Mouse (Mus musculus): ENCODE results near the gene Cfap73. TPM values are rescaled to one million over a fixed set of nuclear protein-coding genes. Genes with fewer than 3 reads are reported as not detected.
A peak's percentile ranks its signal among the peaks of the same experiment; 100 is the strongest.

Cfap73 gene
- total and polyA plus RNA-seq, 3 experiments, result 0.26 TPM; not detected in 2

DNA sequence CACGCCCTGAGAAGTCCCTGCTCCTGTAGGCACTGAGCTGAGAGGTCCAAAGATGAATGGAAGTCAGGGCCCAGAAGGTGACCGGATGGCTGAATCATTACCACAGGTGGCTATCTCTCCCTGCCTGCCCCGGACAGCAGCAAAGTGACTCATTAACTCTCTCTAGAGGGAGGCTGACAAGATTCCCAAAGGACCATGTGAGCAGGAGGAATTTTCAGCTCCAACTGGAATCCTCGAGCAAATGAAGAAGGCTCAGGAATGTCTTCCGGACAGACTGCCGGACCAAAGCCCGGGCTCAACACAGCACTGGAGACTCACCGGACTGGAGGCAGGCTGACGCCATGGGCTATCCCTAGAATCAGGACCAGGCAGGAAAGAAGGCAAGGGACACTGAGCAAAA is 52.0 kb downstream of the Cfap73 start:
- Histone ChIP-seq H3K79me2 (replicated peaks; ENCODE audit: control insufficient read depth, extremely low read depth, insufficient read depth, poor library complexity, severe bottlenecking) (no peaks in the 10 kb centered on the region), H3K4me2 (ENCODE audit: insufficient read depth, low read depth, poor library complexity, severe bottlenecking) (no peak overlapping the region), H3K4me1 (ENCODE audit: control insufficient read depth in 1 of 2, insufficient read depth in 2 of 2) (peaks cover 27 to 67% of the 10 kb centered on the region in 2 experiments), H3K9ac (ENCODE audit: insufficient read depth, low read depth) (no peak overlapping the region), H3K36me3 (replicated peaks in 1 of 2; ENCODE audit: control insufficient read depth in 1 of 2, insufficient read depth in 1 of 2, low read length in 1 of 2) (peaks cover 0 to 21% of the 10 kb centered on the region in 2 experiments), H3K4me3 (replicated peaks in 1 of 3; ENCODE audit: low read depth in 2 of 3, low read length in 2 of 3, poor library complexity in 1 of 3) (no peak overlapping the region), H3K9me3 (replicated peaks; ENCODE audit: low read length) (peaks cover 6% of the 10 kb centered on the region), H3K27me3 (replicated peaks) (peaks cover 7% of the 10 kb centered on the region), H3K27ac (ENCODE audit: insufficient read depth, low read depth) (no peak overlapping the region)
- no peak for DNase-seq (ENCODE audit: extremely low read depth)
- TF ChIP-seq UBTF (IDR thresholded peaks at IDR 0.05; ENCODE audit: low read depth, low read length) (no peak), ZNF384 (IDR thresholded peaks at IDR 0.05; ENCODE audit: low read depth, low read length) (no peak), USF2 (conservative IDR thresholded peaks at IDR 0.05; ENCODE audit: low read depth, low read length) (no peak), ZKSCAN1 (IDR thresholded peaks at IDR 0.05; ENCODE audit: borderline replicate concordance, low read depth, low read length) (no peak), MXI1 (IDR thresholded peaks at IDR 0.05; ENCODE audit: low read depth, low read length) (no peak), ZMIZ1 (IDR thresholded peaks at IDR 0.05; ENCODE audit: low read depth, low read length) (no peak), JUND (conservative IDR thresholded peaks at IDR 0.05; ENCODE audit: low read depth, low read length) (no peak), USF1 (IDR thresholded peaks at IDR 0.05; ENCODE audit: low read depth, low read length) (no peak), SMC3 (IDR thresholded peaks at IDR 0.05; ENCODE audit: low read depth, low read length) (no peak), ELF1 (IDR thresholded peaks at IDR 0.05; ENCODE audit: low read depth, low read length) (no peak), HCFC1 (IDR thresholded peaks at IDR 0.05; ENCODE audit: low read depth, low read length) (no peak), MAZ (IDR thresholded peaks at IDR 0.05; ENCODE audit: low read depth, low read length) (no peak), CHD2 (IDR thresholded peaks at IDR 0.05; ENCODE audit: low read length) (no peak), CTCF (conservative IDR thresholded peaks at IDR 0.05 in 1 of 2, IDR thresholded peaks at IDR 0.05 in 1 of 2; ENCODE audit: low read depth in 2 of 2, low read length in 2 of 2) (no peak), MYC (IDR thresholded peaks at IDR 0.05; ENCODE audit: low read depth, low read length) (no peak), BHLHE40 (IDR thresholded peaks at IDR 0.05; ENCODE audit: low read depth, low read length) (no peak), E2F4 (IDR thresholded peaks at IDR 0.05; ENCODE audit: insufficient replicate concordance, low read depth, low read length) (no peak), ZC3H11A (IDR thresholded peaks at IDR 0.05; ENCODE audit: low read depth, low read length) (no peak)
- dilution Hi-C loops (cut with MboI; ENCODE audit: extremely low pct_ligation_motif_present, extremely low pct_unique_long_range_greater_than_20kb, low sequenced_read_pairs) (no loop called here), in situ Hi-C loops (cut with MboI; ENCODE audit: low pct_ligation_motif_present, low pct_unique_long_range_greater_than_20kb, low sequenced_read_pairs) (no loop called here)

DNA sequence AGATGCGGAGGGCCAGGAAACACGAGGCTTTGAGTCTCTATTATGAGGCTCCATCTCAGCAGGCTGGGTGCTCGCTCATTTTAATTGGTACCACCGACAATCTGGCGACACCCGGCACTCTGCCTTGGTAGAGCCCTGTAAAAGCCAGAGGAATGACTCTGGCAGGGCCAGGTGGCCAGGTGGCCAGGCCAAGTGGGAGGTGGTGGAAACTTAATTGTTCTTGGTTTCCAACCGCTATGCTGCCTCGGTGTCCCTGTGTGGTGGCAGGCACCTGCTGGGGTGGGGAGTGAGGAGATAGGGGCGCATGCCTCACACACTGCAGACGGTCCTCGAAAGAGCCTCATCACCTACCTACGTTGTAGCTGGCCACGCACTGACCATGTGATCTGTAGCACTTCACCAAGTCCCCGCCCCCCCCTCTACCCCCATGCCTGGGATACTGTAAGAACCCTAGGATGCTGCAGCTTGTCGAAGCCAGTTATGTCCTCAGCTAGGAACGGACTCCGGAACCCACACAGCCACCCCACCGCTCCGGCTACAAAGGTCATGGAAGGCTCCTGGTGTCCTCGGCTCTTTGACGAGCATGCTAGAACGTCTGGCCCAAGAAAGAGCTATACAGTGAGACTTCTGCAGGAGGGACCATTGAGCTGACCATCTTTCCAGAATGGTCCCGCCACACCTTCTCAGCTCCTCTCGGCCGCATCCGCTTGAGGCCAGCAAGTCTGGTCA is 54.0 kb downstream of the Cfap73 start:
- H3K27me3 ChIP-seq (replicated peaks), result no peaks in the 10 kb centered on the region
- H3K4me3 ChIP-seq (replicated peaks in 1 of 3; ENCODE audit: low read depth in 2 of 3, low read length in 2 of 3, poor library complexity in 1 of 3), result no peak overlapping the region
- peak overlapping the region; percentile 68 for H3K4me2 ChIP-seq (ENCODE audit: insufficient read depth, low read depth, poor library complexity, severe bottlenecking)
- peaks cover 0 to 21% of the 10 kb centered on the region in 2 experiments for H3K36me3 ChIP-seq (replicated peaks in 1 of 2; ENCODE audit: control insufficient read depth in 1 of 2, insufficient read depth in 1 of 2, low read length in 1 of 2)
- peaks cover 6% of the 10 kb centered on the region for H3K9me3 ChIP-seq (replicated peaks; ENCODE audit: low read length)
- H3K79me2 ChIP-seq (replicated peaks; ENCODE audit: control insufficient read depth, extremely low read depth, insufficient read depth, poor library complexity, severe bottlenecking), result no peaks in the 10 kb centered on the region
- TF ChIP-seq TCF12 (IDR thresholded peaks at IDR 0.05; ENCODE audit: low read depth, low read length) (peak; percentile 47; the same call in 1 of the 2 replicates), IRF4 (IDR thresholded peaks at IDR 0.05; ENCODE audit: low read depth, low read length) (no peak)
- dilution Hi-C loops (cut with MboI; ENCODE audit: extremely low pct_ligation_motif_present, extremely low pct_unique_long_range_greater_than_20kb, low sequenced_read_pairs) (no loop called here), in situ Hi-C loops (cut with MboI; ENCODE audit: low pct_ligation_motif_present, low pct_unique_long_range_greater_than_20kb, low sequenced_read_pairs) (no loop called here)
- no peak overlapping the region for H3K9ac ChIP-seq (ENCODE audit: insufficient read depth, low read depth)
- H3K27ac ChIP-seq (ENCODE audit: insufficient read depth, low read depth), result no peak overlapping the region
- no peak for DNase-seq (ENCODE audit: extremely low read depth)
- peaks cover 32 to 64% of the 10 kb centered on the region in 2 experiments for H3K4me1 ChIP-seq (ENCODE audit: control insufficient read depth in 1 of 2, insufficient read depth in 2 of 2)

Measured in CH12.LX (cell line).